Mouse (Mus musculus): Measurements from ENCODE around the gene Armc6. TPM values are rescaled to one million over a fixed set of nuclear protein-coding genes. Genes with fewer than 3 reads are reported as not detected.

The Armc6 gene
- total RNA-seq, 2 experiments from 2014 or later = 6.8 to 7.3 TPM

DNA sequence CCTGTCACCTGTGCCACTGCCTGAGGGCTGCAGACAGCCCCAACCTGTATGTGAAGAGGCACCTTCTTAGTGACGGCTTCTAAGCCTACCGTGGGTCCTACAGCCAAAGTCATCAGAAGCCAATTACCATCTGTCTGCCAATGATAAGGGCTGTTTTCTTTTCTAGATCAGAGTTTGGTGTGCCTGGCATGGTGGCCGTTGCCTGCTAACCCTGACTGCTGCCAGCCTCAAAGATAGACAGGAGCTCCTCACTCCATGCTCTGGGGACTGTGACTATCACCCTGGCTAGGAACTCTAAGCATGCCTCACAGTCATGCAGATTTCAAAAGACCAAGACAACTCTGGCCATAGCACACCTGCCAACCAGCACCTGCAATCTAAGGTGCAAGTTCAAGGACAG is 32.8 kb downstream of the Armc6 start:
- intact Hi-C loops (cut with DNase I) = no loop called here

DNA sequence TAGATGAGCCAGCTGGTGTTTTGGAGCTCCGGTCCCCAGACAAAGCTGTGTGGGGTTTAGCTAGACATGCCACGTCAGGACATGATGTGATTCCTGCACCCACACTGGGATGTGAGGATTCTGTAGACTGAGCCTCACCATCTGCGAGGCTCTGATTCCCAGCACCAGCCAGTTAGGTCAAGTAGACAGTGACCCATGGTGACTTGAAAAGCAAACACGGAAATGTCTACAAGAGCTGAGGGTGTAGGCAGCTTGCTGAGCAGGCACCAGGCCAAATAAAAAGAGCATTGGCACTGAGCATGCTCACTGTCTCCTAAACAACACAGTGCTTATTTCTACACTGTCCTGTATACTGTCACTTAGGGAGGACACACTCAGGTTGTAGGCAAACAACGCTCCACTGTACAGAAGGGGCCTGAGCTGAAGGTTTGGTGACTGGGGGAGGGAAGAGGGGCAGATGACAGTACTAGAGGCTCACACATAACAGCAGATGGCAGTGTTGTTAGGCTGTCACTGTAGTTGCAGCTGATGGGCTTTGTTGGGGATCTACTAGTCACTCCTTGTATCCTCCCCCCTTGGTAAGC is 34.1 kb downstream of the Armc6 start:
- no peak for DNase-seq
- intact Hi-C loops (cut with DNase I) = no loop called here

More for the DNA sequence above, 32.8 kb downstream of the Armc6 start:
- no peak for DNase-seq

DNA sequence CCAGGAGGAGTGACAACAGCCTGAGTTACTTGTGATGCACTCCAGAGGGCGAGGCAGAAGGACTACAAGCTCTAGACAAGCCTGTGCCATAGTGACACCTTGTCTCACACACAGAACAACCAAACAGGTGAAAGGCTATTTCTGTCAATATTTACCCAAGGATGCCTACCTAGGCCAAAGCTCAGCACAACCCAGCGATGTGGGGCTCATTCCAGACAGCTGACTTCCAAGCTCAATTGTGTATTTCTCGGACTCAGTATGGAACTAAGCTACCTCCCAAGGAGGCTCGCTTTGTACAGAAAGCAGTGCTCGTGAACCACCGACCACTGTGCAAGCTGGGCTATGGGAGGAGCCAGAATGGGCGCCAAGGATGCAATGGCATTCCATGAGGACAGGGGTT is 36.7 kb downstream of the Armc6 start:
- intact Hi-C loops (cut with DNase I) = loop anchor here (5.0 kb wide), 1 partner anchor 35 kb away; the partner anchor contains the start of genes Armc6 and Sugp2
- no peak for DNase-seq

DNA sequence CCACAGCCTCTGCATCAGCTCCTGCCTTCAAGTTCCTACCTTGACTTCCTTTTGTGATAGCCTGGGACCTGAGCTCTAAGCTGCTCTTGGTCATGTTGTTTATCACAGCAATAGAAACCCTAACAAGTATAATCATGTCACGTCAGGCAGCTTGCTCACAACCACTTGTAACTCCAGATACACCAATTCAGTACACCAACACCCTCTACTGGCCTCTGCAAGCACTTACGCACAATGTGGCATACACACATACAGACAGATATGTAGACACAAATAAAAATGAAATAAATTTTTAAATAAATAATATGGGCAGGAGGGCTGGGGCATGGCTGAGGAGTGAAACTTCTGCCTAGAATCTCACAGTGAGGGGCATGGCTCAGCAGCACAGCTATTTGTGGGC is 38.5 kb downstream of the Armc6 start:
- intact Hi-C loops (cut with DNase I) = loop anchor here (5.0 kb wide), 1 partner anchor 37 kb away; the partner anchor contains the start of genes Armc6 and Sugp2
- DNase-seq = no peak

DNA sequence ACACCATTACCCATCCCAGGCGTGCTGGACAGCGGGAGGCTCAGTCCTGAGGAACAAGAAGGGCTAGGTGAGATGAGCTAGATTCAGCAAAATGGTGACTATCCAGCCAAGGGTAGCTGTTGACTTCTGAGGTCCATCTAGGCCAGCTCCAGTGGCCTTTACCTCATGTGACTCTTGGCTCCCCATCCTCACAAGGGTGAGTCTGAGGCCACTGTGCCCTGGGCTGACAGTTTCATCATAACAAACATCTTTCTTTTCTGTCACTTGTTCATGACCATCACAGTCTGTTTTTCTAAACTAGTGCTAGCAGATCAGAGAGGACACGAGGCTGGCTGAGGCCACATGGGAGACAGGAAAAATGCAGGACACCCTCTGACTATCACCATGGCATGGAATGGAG is 40.1 kb downstream of the Armc6 start:
- no peak for DNase-seq
- intact Hi-C loops (cut with DNase I) = no loop called here

DNA sequence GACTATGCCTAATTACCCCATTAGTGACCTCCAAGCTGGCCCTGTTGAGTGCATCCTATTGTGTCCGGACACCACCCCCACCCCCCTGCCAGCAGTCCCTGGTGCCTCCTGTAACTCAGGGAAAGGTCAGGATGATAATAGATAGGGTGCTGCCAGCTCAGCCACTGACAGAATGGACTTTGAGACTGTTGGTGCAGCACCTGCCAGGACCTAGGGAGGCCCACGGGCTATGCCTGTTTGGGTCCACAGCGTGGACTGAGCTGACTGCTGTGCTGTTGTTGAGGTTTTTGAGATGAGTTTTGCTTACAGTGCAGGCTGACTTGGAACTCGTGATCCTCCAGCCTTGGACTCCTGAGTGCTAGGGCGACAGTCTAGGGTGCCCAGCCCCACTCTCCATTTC is 41.0 kb downstream of the Armc6 start:
- intact Hi-C loops (cut with DNase I) = no loop called here
- no peak for DNase-seq

DNA sequence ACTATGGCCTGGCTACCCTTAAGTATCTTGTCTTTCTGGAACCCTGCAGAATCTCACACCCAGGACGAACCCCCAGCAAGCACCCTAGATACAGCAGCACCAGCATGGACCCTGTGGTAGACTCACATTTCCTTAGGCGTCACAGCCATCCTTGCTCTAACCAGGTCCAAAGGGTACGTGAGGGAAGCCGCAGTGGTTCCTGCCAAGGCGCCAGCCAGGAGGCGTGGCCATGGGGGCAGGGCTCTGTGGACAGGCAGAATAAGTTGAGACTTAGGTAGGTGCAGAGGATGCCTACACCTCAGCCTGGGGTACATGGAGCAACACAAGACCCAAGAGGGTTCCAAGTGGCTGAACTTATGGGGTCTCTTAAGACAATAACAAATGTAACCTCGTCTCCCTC is 45.6 kb downstream of the Armc6 start:
- intact Hi-C loops (cut with DNase I) = no loop called here
- no peak for DNase-seq

DNA sequence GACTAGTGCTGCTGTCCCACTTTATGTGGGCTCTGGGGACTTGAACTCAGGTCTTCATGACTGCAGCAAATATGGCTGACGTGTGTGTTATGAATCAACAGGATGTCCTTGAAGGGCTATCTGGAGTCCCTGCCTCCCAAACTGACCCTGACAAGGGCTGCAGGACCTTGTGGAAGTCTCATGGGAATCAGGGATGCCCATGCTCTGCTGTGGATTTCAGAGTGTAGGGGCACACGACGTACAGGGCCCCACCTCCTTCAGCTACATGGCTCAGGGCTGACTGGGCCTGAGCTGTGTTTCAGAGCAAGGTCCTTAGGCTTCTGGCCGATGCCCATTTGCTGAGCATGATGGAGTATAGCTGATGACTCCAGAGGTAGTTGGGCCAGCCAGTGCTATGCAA is 51.1 kb downstream of the Armc6 start:
- intact Hi-C loops (cut with DNase I) = no loop called here
- no peak for DNase-seq

DNA sequence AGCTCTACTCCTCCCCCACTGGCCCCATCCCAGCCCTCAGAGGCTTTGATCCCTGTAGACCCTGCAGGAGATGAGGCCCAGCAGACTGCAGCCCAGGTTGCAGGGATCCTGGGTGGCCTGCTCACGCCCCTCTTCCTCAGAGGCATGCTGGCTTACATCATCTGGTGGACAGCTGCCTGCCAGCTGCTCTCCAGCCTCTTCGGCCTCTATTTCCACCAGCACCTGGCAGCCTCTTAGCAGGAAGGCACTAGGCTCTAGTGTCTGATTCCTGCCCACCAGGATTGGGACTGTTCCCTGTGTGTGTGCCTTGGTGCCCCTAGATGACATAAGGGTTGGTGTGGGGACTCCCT is 52.4 kb downstream of the Armc6 start:
- intact Hi-C loops (cut with DNase I) = no loop called here
- no peak for DNase-seq

DNA sequence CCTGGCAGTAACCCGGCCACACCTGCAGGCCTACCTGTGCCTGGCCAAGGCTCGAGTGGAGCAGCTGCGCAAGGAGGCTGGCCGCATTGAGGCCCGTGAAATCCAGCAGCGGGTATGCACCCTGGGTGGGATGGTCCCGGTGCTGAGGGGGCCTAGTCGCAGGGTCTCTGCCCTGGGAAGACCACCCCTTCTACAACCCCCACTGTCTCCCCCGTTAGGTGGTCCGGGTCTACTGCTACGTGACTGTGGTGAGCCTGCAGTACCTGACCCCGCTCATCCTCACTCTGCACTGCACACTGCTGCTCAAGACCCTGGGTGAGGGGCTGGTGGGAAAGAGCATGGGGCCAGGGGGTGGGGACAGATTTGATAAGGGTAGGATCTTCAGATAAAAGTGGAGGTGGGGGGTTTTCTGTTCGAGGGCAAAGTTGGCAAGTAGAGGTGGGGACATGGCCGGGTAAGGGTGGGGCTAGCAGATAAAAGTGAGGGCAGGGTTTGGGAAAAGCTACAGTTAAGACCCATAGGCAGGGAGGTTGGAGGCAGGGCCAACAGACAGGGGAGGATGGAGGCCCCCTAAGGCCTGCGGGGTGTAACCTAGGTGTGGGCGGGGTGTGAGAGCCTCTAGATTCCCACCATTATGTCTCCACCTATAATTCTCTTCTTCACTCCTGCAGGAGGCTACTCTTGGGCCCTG is 52.9 kb downstream of the Armc6 start:
- intact Hi-C loops (cut with DNase I) = no loop called here
- DNase-seq = no peak

DNA sequence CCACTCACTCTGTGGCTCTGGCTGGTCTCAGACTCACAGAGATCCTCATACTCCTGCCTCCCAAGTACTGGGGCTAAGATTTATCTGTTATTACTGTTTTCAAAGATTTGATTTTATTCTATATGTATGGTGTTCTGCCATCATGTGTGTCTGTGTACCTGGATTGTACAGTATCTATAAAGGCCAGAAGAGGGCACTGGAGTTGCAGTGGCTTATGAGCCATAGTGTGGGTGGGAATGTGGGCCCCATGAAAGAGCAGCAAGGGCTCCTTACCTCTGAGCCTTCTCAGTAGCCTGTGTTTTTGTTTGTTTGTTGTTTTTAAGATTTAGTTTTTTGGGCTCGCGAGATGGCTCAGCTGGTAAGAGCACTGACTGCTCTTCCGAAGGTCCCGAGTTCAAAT is 55.2 kb downstream of the Armc6 start:
- intact Hi-C loops (cut with DNase I) = no loop called here
- no peak for DNase-seq

DNA sequence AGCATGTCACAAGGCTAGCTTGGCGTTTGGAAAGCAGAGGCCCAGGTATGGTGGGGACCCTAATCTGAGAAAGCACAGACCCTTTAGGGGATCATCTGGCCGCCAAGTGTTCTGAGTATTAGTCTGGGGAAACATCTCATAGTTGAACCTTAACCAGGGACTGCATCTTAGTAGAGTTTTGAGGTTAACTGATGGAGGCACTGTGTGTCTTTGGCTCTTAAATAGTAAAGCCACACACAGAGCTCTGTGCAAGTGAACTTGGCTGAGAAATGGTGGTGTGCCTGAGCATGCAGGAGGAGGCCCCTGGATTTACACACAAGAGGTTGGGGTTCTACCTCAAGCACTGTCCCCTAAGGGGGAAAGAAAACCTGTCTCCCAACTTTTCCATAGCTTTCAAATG is 56.0 kb downstream of the Armc6 start:
- intact Hi-C loops (cut with DNase I) = no loop called here

DNA sequence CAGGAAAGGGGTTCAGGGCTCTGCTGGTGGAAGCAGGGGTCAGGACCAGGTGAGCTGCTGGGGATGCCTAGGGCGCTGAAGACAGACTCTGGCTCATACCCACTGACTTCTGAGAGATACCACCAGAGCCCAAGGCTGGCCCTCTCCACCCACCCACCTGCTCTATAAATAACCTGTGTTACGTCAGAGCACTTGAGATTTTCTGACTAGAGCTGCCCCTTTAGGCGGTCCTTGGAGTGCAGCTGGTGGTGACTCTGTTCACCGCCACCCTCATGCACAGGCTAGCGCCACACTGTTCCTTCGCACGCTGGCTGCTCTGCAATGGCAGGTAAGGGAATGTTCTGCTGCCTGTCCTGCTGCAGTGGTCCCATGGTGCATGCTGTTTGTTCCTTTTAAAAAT is 60.2 kb downstream of the Armc6 start:
- no peak for DNase-seq
- intact Hi-C loops (cut with DNase I) = no loop called here

More for the DNA sequence above, 56.0 kb downstream of the Armc6 start:
- no peak for DNase-seq

DNA sequence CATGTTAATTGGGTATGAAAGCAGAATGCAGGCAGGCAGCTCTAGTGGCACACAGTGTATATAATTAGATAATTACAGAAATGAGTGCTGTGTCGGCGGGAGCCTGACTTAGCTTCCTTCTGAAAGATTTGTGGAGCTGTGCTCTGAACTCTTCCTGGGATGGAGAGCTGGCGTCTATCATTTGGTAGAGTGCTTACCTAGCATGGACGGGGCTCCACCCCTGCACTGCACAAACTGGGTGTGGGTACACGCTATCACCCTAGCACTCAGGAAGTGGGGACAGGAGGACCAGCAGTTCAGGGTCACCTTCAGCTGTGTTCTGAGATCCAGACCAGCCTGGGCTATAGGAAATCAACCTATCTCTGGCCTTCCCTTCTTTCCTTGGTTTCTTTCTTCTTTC is 60.9 kb downstream of the Armc6 start:
- no peak for DNase-seq
- intact Hi-C loops (cut with DNase I) = no loop called here

DNA sequence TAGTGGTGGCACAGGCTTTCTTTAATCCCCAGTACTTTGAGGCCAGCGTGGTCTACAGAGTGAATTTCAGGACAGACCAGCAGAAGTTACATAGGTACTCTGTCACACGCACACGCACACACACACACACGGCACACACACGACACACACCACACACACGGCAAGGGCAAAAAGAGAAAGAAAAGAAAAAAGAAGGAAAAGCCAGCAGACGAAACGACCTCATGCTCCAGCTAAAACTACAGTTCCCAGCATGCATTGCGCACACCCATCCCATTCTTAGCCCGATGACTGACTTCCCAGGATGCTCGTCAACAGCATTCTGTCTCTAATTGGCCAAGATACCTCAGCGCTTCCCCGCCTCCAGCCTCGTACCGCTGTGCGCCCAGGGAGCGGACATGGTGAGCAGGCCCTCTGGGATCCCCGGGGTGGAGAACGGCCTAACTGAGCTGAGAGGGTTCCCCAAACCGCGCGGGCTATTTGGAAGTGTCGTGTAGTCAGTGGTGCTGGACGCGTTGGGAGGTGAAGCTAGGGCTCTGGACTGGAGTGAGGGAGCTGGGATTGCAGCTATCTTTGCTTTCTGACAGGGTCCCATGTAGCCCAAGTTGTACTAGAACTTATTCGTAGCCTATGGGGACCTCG is 62.1 kb downstream of the Armc6 start, which contains the start of gene Tmem161a:
Tmem161a (plus strand) TSS at position 314 of the 639 bp plus-strand sequence.
- DNase-seq = peak; percentile 84 to 88
- intact Hi-C loops (cut with DNase I) = no loop called here

DNA sequence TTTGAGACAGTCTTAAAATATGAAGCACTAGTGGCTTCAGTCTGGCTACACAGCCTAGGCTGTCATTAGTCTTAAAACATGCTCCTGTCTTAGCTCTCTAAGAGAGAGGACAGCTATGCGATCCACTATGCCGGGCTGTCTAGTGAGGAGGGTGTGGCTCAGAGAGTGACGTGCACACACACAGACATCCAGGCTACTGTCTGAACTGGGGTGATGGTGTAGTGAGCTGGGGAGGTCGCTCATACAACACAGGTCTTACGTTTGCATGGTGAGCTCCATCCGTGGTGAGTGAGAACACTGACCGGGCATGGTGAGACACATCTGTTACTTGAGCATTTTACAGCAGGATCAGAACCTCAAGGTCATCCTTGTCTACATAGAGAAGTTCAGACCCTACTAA is 63.0 kb downstream of the Armc6 start:
- DNase-seq = no peak

DNA sequence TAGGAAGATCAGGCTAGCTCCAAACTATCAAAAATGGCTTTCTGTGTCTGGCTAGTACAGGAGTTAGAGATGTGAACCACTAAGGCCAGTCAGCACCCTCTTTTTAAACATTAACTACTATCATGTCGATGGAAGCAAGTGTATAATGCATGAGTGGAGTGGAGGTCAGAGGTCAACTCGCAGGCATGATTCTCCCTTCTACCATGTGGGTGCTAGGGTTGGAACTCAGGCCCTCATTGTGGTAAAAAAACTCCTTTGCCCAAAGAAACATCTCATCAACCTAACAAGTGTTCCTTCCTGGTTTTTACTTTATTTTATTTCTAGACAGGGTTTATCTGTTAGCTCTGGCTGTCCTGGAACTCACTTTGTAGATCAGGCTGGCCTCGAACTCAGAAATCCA is 63.5 kb downstream of the Armc6 start:
- intact Hi-C loops (cut with DNase I) = no loop called here

More for the DNA sequence above, 63.0 kb downstream of the Armc6 start:
- intact Hi-C loops (cut with DNase I) = no loop called here

More for the DNA sequence above, 63.5 kb downstream of the Armc6 start:
- DNase-seq = no peak

Other genes with a start within 250 kb of the Armc6 start
- 10 to 100 TPM; 25.6 to 29.1 TPM for gene Gatad2a, start 238.1 kb downstream of the Armc6 start, total RNA-seq (2021)
- gene Mau2, start 191.7 kb downstream of the Armc6 start, total RNA-seq (2021) = 10 to 100 TPM; 24.2 to 25.8 TPM
- gene Sugp1, start 191.7 kb downstream of the Armc6 start, total RNA-seq (2021) = 10 to 100 TPM; 14.6 to 17.7 TPM
- under 1 TPM in 1 of 2 experiments, not detected in 1; 0.48 TPM for gene Tm6sf2, start 161.5 kb downstream of the Armc6 start, total RNA-seq (2021)
- under 1 TPM in 1 of 2 experiments, not detected in 1; 0.15 TPM for gene Hapln4, start 151.0 kb downstream of the Armc6 start, total RNA-seq (2021)
- gene Ncan, start 113.6 kb downstream of the Armc6 start, total RNA-seq (2021) = not detected
- gene Nr2c2ap, start 103.1 kb downstream of the Armc6 start, total RNA-seq (2021) = 1 to 10 TPM; 4.3 to 4.6 TPM
- 1 to 10 TPM; 6.2 to 9.3 TPM for gene Rfxank, start 95.3 kb downstream of the Armc6 start, total RNA-seq (2021)
- 10 to 100 TPM; 14.2 to 16.3 TPM for gene Borcs8, start 95.0 kb downstream of the Armc6 start, total RNA-seq (2021)
- under 1 TPM; 0.28 to 0.32 TPM for gene Mef2b, start 94.8 kb downstream of the Armc6 start, total RNA-seq (2021)
- 10 to 100 TPM; 75.3 to 75.9 TPM for gene Tmem161a, start 62.1 kb downstream of the Armc6 start, total RNA-seq (2021)
- gene Slc25a42, start 22.2 kb downstream of the Armc6 start, total RNA-seq (2021) = 10 to 100 TPM; 28.0 to 40.6 TPM
- gene Sugp2, start 240 bp downstream of the Armc6 start, total RNA-seq (2021) = 10 to 100 TPM; 34.8 to 46.2 TPM
- gene Homer3, start 48.4 kb upstream of the Armc6 start, total RNA-seq (2021) = 1 to 10 TPM; 3.0 to 4.7 TPM
- 10 to 100 TPM; 28.8 to 33.0 TPM for gene Ddx49, start 68.0 kb upstream of the Armc6 start, total RNA-seq (2021)
- gene Cope, start 68.1 kb upstream of the Armc6 start, total RNA-seq (2021) = 100 to 1,000 TPM; 115 TPM
- gene Cers1, start 81.3 kb upstream of the Armc6 start, total RNA-seq (2021) = 10 to 100 TPM; 14.1 to 19.1 TPM
- 1 to 10 TPM in 1 of 2 experiments, under 1 TPM in 1; 0.52 to 3.9 TPM for gene Gdf1, start 95.4 kb upstream of the Armc6 start, total RNA-seq (2021)
- 10 to 100 TPM; 27.0 to 27.6 TPM for gene Upf1, start 118.8 kb upstream of the Armc6 start, total RNA-seq (2021)
- 1 to 10 TPM; 8.9 to 9.9 TPM for gene Comp, start 139.1 kb upstream of the Armc6 start, total RNA-seq (2021)
- 1 to 10 TPM; 5.3 to 7.5 TPM for gene Crtc1, start 205.1 kb upstream of the Armc6 start, total RNA-seq (2021)
- gene Klhl26, start 242.5 kb upstream of the Armc6 start, total RNA-seq (2021) = 1 to 10 TPM; 6.8 to 7.5 TPM